Mouse (Mus musculus): ENCODE data around the gene Tsfm.
"Not testable (repeated sequence)": the region's sequence is repeated elsewhere in the genome, so short reads cannot be mapped to it uniquely, and the experiment has no call there.

- TF ChIP-seq GATA1 (IDR thresholded peaks at IDR 0.05; ENCODE audit: borderline replicate concordance, low read length); FLI1 (IDR thresholded peaks at IDR 0.05; ENCODE audit: low read length): not testable (repeated sequence)
Observed at GRCm38 (mm10) chr10:127072969-127073368, 42.3 kb upstream of the Tsfm start.

Measured in megakaryocyte, embryonic 14.5 days (primary cell).